ENCODE assay signal across 11 mouse cellular contexts in genomic region chr11:83728757-83729432, GRCm38 (mm10). TPM values are rescaled to one million over a fixed set of nuclear protein-coding genes. Genes with fewer than 3 reads are reported as not detected.
DNase-seq lines count a peak whose midpoint lies in the region; ATAC-seq and TF ChIP-seq lines count a peak whose summit lies in the region.
"Had no signal": no experiment of that assay in that cellular context is flagged by ENCODE, and none has a peak within 500 bp of the region (broad histone marks: within the 10 kb centered on the region; RNA-seq: fewer than 3 reads in every experiment).

No protein-coding gene starts in this region.

- no peak for DNase-seq in layer of hippocampus, adult 2 months (ENCODE audit: low spot score in 2 of 2)
- no peak for DNase-seq in layer of hippocampus, postnatal 25 days (ENCODE audit: extremely low spot score in 1 of 2, low spot score in 1 of 2)
- peak; percentile 33 for DNase-seq in A20 (ENCODE audit: low read depth, low spot score)
- no peak for DNase-seq in c-Kit-positive CD71-positive TER-119-positive erythroid progenitor cells, embryonic 14.5 days (ENCODE audit: low spot score)
- no peak for DNase-seq in testis, postnatal 14 days (ENCODE audit: low spot score)

- H3K4me1 ChIP-seq in ES-Bruce4 (ENCODE audit: control insufficient read depth, insufficient read depth, low read length) = no peaks in the 10 kb centered on the region
- H3K4me1 ChIP-seq: heart, embryonic 10.5 days; hindbrain, embryonic 15.5 days had no signal

- H3K9ac ChIP-seq in ES-Bruce4 (ENCODE audit: low read depth, poor library complexity, severe bottlenecking) = no peak overlapping the region
- H3K9ac ChIP-seq: hindbrain, embryonic 15.5 days had no signal

- H3K27ac ChIP-seq in layer of hippocampus, adult 2 months = no peak overlapping the region
- H3K27ac ChIP-seq in ES-Bruce4 (ENCODE audit: insufficient read depth, low read length) = no peak overlapping the region
- H3K27ac ChIP-seq: heart, embryonic 10.5 days; hindbrain, embryonic 15.5 days had no signal

- H3K9me3 ChIP-seq in ES-Bruce4 (replicated peaks; ENCODE audit: control insufficient read depth, insufficient read depth, low read length, poor library complexity, severe bottlenecking) = no peaks in the 10 kb centered on the region
- H3K9me3 ChIP-seq: heart, embryonic 10.5 days; hindbrain, embryonic 15.5 days had no signal

- H3K36me3 ChIP-seq in ES-Bruce4 (ENCODE audit: control insufficient read depth, insufficient read depth, low read length, poor library complexity, severe bottlenecking) = no peaks in the 10 kb centered on the region
- H3K36me3 ChIP-seq: heart, embryonic 10.5 days; hindbrain, embryonic 15.5 days had no signal

- TF ChIP-seq POLR2A in ES-Bruce4 (IDR thresholded peaks at IDR 0.05; ENCODE audit: insufficient read depth, low read length) = no peak

- no peak for TF ChIP-seq EP300 in ES-Bruce4 (IDR thresholded peaks at IDR 0.05; ENCODE audit: insufficient read depth, low read depth, low read length)

- peak; percentile 64 for ATAC-seq in megakaryocyte, adult 5-6 weeks (ENCODE audit: poor library complexity, severe bottlenecking)

- TF ChIP-seq CTCF in layer of hippocampus, adult 2 months (conservative IDR thresholded peaks at IDR 0.05) = peak; percentile 76
- TF ChIP-seq CTCF in ES-Bruce4 (IDR thresholded peaks at IDR 0.05; ENCODE audit: low read depth, low read length) = peak; percentile 25

- H3K4me3 ChIP-seq in layer of hippocampus, adult 2 months = no peak overlapping the region
- no peak overlapping the region for H3K4me3 ChIP-seq in ES-Bruce4 (ENCODE audit: low read depth, low read length)
- H3K4me3 ChIP-seq: heart, embryonic 10.5 days; hindbrain, embryonic 15.5 days had no signal

- no peaks in the 10 kb centered on the region for H3K27me3 ChIP-seq in ES-Bruce4 (ENCODE audit: control insufficient read depth, insufficient read depth, low read length, poor library complexity, severe bottlenecking)
- H3K27me3 ChIP-seq: hindbrain, embryonic 15.5 days had no signal

RNA-seq across cellular contexts. Expression of gene Wfdc21, which starts 17.8 kb away (rescaled TPM):
- not detected for total RNA-seq in layer of hippocampus, adult 2 months (2021)
- not detected for total RNA-seq in layer of hippocampus, postnatal 25 days (2021)
- polyA plus RNA-seq in ES-Bruce4 (2011; ENCODE audit: insufficient read depth, insufficient read length, low read depth, missing spikeins) = not detected in 2 replicates
- 528 and 641 TPM in 2 replicates for total RNA-seq in megakaryocyte, adult 5-6 weeks (2015)
- total RNA-seq in megakaryocyte, adult 5-6 weeks (2017) = 492 and 635 TPM in 2 replicates
- total RNA-seq: layer of hippocampus, postnatal 10 days had no signal
- polyA plus RNA-seq: heart, embryonic 10.5 days; hindbrain, embryonic 15.5 days had no signal

RNA-seq across cellular contexts. Expression of gene Wfdc18, which starts 20.1 kb away (rescaled TPM):
- 1 to 10 TPM in 1 of 2 experiments, not detected in 1; 1.1 TPM for total RNA-seq in layer of hippocampus, adult 2 months (2021)
- not detected for total RNA-seq in layer of hippocampus, postnatal 25 days (2021)
- not detected in 2 replicates for polyA plus RNA-seq in ES-Bruce4 (2011; ENCODE audit: insufficient read depth, insufficient read length, low read depth, missing spikeins)
- 1.4 and 6.2 TPM in 2 replicates for total RNA-seq in megakaryocyte, adult 5-6 weeks (2015)
- 1.3 and 3.9 TPM in 2 replicates for total RNA-seq in megakaryocyte, adult 5-6 weeks (2017)
- total RNA-seq: adrenal gland, adult 18-20 months; layer of hippocampus, postnatal 10 days had no signal
- polyA plus RNA-seq: heart, embryonic 10.5 days; hindbrain, embryonic 15.5 days had no signal

RNA-seq across cellular contexts. Expression of gene Heatr6, which starts 24.6 kb away (rescaled TPM):
- total RNA-seq in layer of hippocampus, adult 2 months (2021) = 10 to 100 TPM; 17.3 to 18.9 TPM
- total RNA-seq in layer of hippocampus, postnatal 25 days (2021) = 10 to 100 TPM; 15.0 to 20.8 TPM
- 20.7 and 23.8 TPM in 2 replicates for polyA plus RNA-seq in ES-Bruce4 (2011; ENCODE audit: insufficient read depth, insufficient read length, low read depth, missing spikeins)
- total RNA-seq in megakaryocyte, adult 5-6 weeks (2015) = 13.0 and 17.0 TPM in 2 replicates
- total RNA-seq in megakaryocyte, adult 5-6 weeks (2017) = 13.2 and 19.8 TPM in 2 replicates

RNA-seq across cellular contexts. Expression of gene Wfdc17, which starts 25.1 kb away (rescaled TPM):
- not detected for total RNA-seq in layer of hippocampus, adult 2 months (2021)
- total RNA-seq in layer of hippocampus, postnatal 25 days (2021) = not detected
- polyA plus RNA-seq in ES-Bruce4 (2011; ENCODE audit: insufficient read depth, insufficient read length, low read depth, missing spikeins) = not detected in 2 replicates
- 379 and 412 TPM in 2 replicates for total RNA-seq in megakaryocyte, adult 5-6 weeks (2015)
- 127 and 155 TPM in 2 replicates for total RNA-seq in megakaryocyte, adult 5-6 weeks (2017)
- total RNA-seq: layer of hippocampus, postnatal 10 days had no signal
- polyA plus RNA-seq: heart, embryonic 10.5 days had no signal

Comparison
In these comparisons a context has a peak if more than half of its experiments do, and no peak if none do; other contexts are left out.
1. RNA of gene Wfdc21, which starts 17.8 kb away (total RNA-seq): 492 to 641 TPM in megakaryocyte, adult 5-6 weeks; not detected in layer of hippocampus, adult 2 months and not detected in layer of hippocampus, postnatal 25 days; every median in the first group is over 100 times any median in the second.